Mouse (Mus musculus): ENCODE results near the gene Alk. TPM values are rescaled to one million over a fixed set of nuclear protein-coding genes. Genes with fewer than 3 reads are reported as not detected.

Alk gene
- polyA plus RNA-seq, 1 experiment from 2014 or later = 0.43 TPM

DNA sequence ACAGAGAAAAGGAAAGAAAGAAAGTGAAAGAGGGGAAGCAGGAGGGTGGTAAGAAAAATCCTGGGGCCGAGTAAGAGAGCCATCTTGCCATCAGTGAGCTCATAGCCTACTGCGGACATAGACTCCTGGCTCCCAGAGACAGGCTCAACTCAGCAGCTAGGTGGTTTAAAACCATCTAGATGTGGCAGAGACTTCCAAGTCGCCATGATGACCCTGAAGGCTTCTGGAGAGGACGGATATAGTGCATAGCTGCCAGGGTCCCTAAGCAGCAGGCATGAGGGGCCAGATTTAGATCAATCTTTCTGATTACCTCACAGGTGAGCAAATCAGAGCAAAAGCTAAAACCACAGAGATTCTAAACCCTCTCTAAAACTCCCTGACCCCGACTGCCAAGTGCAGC, 76.9 kb downstream of the Alk start:
- H3K27me3 ChIP-seq (replicated peaks) = no peaks in the 10 kb centered on the region

GRCm38 (mm10) chr17:72526356-72526755, 78.1 kb downstream of the Alk start:
- H3K27me3 ChIP-seq (replicated peaks) = no peaks in the 10 kb centered on the region
- no peaks in the 10 kb centered on the region for H3K36me3 ChIP-seq
- no peak for ATAC-seq (ENCODE audit: insufficient number of reproducible peaks, low FRiP score)
- no peak overlapping the region for H3K4me2 ChIP-seq
- no peak overlapping the region for H3K27ac ChIP-seq (ENCODE audit: poor library complexity, severe bottlenecking)
- WGBS = 69% methylated on average over 4 of the region's 4 CpGs
- H3K9me3 ChIP-seq (replicated peaks) = no peaks in the 10 kb centered on the region
- no peak overlapping the region for H3K9ac ChIP-seq
- no peaks in the 10 kb centered on the region for H3K4me1 ChIP-seq (replicated peaks)
- no peak overlapping the region for H3K4me3 ChIP-seq

More for the DNA sequence above, 76.9 kb downstream of the Alk start:
- no peak overlapping the region for H3K4me3 ChIP-seq
- WGBS = 63% methylated on average over 5 of the region's 5 CpGs
- no peak for ATAC-seq (ENCODE audit: insufficient number of reproducible peaks, low FRiP score)
- H3K4me2 ChIP-seq = no peak overlapping the region
- no peak overlapping the region for H3K9ac ChIP-seq
- no peaks in the 10 kb centered on the region for H3K36me3 ChIP-seq
- H3K4me1 ChIP-seq (replicated peaks) = no peaks in the 10 kb centered on the region
- H3K9me3 ChIP-seq (replicated peaks) = no peaks in the 10 kb centered on the region
- H3K27ac ChIP-seq (ENCODE audit: poor library complexity, severe bottlenecking) = no peak overlapping the region

DNA sequence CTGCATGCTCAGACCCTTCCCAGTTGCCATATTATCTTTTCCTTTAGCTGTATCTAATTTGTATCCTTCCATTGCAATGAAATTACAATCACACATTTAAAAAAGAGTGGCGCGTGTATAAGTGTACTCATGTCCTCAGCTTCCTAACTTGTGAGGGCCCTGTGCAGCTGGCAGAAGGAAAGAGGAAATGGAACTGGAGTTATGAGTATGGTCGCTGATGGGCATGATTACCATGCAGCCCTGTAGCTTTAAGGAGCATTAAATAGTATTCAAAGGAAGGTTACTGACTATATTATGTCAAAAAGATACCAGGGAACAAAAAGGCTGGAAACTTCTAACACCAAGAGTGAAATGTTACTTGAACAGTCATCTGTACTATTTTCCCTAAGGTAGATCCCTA, 79.6 kb downstream of the Alk start:
- Histone ChIP-seq H3K36me3 (no peaks in the 10 kb centered on the region), H3K4me2 (no peak overlapping the region), H3K9me3 (replicated peaks) (no peaks in the 10 kb centered on the region), H3K4me1 (replicated peaks) (no peaks in the 10 kb centered on the region), H3K9ac (no peak overlapping the region), H3K4me3 (no peak overlapping the region), H3K27me3 (replicated peaks) (no peaks in the 10 kb centered on the region), H3K27ac (ENCODE audit: poor library complexity, severe bottlenecking) (no peak overlapping the region)
- 79% methylated on average over 3 of the region's 3 CpGs for WGBS
- ATAC-seq (ENCODE audit: insufficient number of reproducible peaks, low FRiP score) = no peak

- WGBS = 41% methylated on average over 7 of the region's 7 CpGs
- no peak overlapping the region for H3K4me3 ChIP-seq
- no peaks in the 10 kb centered on the region for H3K9me3 ChIP-seq (replicated peaks)
- no peaks in the 10 kb centered on the region for H3K4me1 ChIP-seq (replicated peaks)
- H3K4me2 ChIP-seq = no peak overlapping the region
- ATAC-seq (ENCODE audit: insufficient number of reproducible peaks, low FRiP score) = no peak
- H3K27me3 ChIP-seq (replicated peaks) = no peaks in the 10 kb centered on the region
- no peak overlapping the region for H3K9ac ChIP-seq
- no peak overlapping the region for H3K27ac ChIP-seq (ENCODE audit: poor library complexity, severe bottlenecking)
- no peaks in the 10 kb centered on the region for H3K36me3 ChIP-seq
Observed at GRCm38 (mm10) chr17:72523006-72523405, 81.4 kb downstream of the Alk start.

DNA sequence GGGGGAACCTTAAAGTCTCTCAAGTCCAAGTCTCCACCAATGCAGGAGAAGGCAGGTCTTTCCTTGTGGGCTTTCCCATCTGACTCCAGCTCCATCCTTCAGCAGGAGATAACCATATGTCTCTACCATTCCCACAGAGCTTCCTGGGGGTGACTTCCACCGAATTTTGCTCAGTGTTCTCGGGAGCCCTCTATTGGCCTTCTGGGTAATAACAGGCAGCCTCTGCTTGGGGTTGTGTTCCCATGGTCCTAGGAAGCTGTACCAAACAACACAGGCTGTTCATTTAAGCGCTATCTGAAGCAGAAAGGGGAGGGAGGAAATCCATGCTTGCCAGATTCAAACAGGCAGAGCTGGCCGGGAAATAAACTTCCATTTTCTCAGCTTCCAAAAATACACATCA, 82.0 kb downstream of the Alk start:
- H3K36me3 ChIP-seq = no peaks in the 10 kb centered on the region
- H3K27me3 ChIP-seq (replicated peaks) = no peaks in the 10 kb centered on the region
- no peak overlapping the region for H3K4me2 ChIP-seq
- H3K9ac ChIP-seq = no peak overlapping the region
- 15% methylated on average over 4 of the region's 4 CpGs for WGBS
- H3K4me1 ChIP-seq (replicated peaks) = no peaks in the 10 kb centered on the region
- no peak overlapping the region for H3K4me3 ChIP-seq
- no peak overlapping the region for H3K27ac ChIP-seq (ENCODE audit: poor library complexity, severe bottlenecking)
- H3K9me3 ChIP-seq (replicated peaks) = no peaks in the 10 kb centered on the region
- ATAC-seq (ENCODE audit: insufficient number of reproducible peaks, low FRiP score) = no peak

DNA sequence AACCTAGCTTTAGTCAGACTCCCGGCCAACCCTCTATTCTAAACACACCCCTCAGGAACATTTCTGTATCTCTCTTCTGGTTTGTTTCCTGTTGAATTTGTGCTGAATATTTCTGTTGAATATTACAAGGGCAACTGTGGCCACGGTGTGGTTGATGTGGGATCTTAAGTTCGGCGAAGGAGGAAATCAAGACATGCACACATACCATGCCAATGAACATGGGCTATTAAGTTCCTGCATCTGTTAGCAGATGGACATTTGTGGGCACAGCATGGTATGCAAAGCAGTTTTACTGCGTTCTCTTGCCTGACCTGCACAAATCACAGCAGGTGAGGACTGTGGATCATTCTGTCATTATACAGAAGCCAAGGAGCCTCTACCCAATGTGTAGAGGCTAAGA, 83.1 kb downstream of the Alk start:
- H3K4me1 ChIP-seq (replicated peaks) = no peaks in the 10 kb centered on the region
- H3K27ac ChIP-seq (ENCODE audit: poor library complexity, severe bottlenecking) = no peak overlapping the region
- H3K4me3 ChIP-seq = no peak overlapping the region
- H3K27me3 ChIP-seq (replicated peaks) = no peaks in the 10 kb centered on the region
- no peak overlapping the region for H3K4me2 ChIP-seq
- no peak for ATAC-seq (ENCODE audit: insufficient number of reproducible peaks, low FRiP score)
- no peak overlapping the region for H3K9ac ChIP-seq
- H3K36me3 ChIP-seq = no peaks in the 10 kb centered on the region
- H3K9me3 ChIP-seq (replicated peaks) = no peaks in the 10 kb centered on the region
- 74% methylated on average over 5 of the region's 5 CpGs for WGBS

- Histone ChIP-seq H3K9ac (no peak overlapping the region), H3K27me3 (replicated peaks) (no peaks in the 10 kb centered on the region), H3K4me2 (no peak overlapping the region), H3K9me3 (replicated peaks) (no peaks in the 10 kb centered on the region), H3K4me1 (replicated peaks) (no peaks in the 10 kb centered on the region), H3K27ac (ENCODE audit: poor library complexity, severe bottlenecking) (no peak overlapping the region), H3K36me3 (no peaks in the 10 kb centered on the region), H3K4me3 (no peak overlapping the region)
- WGBS = 74% methylated on average over 6 of the region's 6 CpGs
- no peak for ATAC-seq (ENCODE audit: insufficient number of reproducible peaks, low FRiP score)
Observed at GRCm38 (mm10) chr17:72510746-72511145, 93.7 kb downstream of the Alk start.

GRCm38 (mm10) chr17:72508678-72509394, 95.6 kb downstream of the Alk start:
- no peak overlapping the region for H3K4me2 ChIP-seq
- H3K9me3 ChIP-seq (replicated peaks) = no peaks in the 10 kb centered on the region
- no peaks in the 10 kb centered on the region for H3K36me3 ChIP-seq
- H3K4me3 ChIP-seq = no peak overlapping the region
- WGBS = 83% methylated on average over 7 of the region's 7 CpGs
- H3K4me1 ChIP-seq (replicated peaks) = no peaks in the 10 kb centered on the region
- no peak overlapping the region for H3K9ac ChIP-seq
- H3K27ac ChIP-seq (ENCODE audit: poor library complexity, severe bottlenecking) = no peak overlapping the region
- ATAC-seq (ENCODE audit: insufficient number of reproducible peaks, low FRiP score) = no peak
- no peaks in the 10 kb centered on the region for H3K27me3 ChIP-seq (replicated peaks)

DNA sequence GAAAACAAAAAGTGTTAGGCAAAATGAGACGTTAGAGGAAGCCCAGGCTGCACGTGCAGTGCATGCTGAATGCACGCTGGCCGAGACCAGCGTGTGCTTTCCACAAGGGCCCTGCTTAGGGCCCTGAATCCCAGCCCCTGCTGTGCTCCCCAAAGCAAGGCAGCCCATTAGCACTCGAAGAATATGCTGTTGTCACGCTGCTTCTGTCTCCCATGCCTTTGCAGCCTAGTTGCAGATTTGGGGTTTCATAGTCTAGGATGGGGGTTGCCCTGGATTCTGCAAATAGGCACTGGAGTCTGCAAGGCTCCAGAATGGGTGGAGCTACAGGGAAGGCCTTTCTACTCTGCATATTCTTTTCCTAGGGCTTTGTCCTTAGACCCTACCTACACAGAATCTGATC, 99.2 kb downstream of the Alk start:
- Histone ChIP-seq H3K9ac (no peak overlapping the region), H3K36me3 (no peaks in the 10 kb centered on the region), H3K4me2 (no peak overlapping the region), H3K27me3 (replicated peaks) (no peaks in the 10 kb centered on the region), H3K9me3 (replicated peaks) (no peaks in the 10 kb centered on the region), H3K4me1 (replicated peaks) (no peaks in the 10 kb centered on the region), H3K27ac (ENCODE audit: poor library complexity, severe bottlenecking) (no peak overlapping the region), H3K4me3 (no peak overlapping the region)
- ATAC-seq (ENCODE audit: insufficient number of reproducible peaks, low FRiP score) = no peak
- WGBS = 54% methylated on average over 7 of the region's 7 CpGs

DNA sequence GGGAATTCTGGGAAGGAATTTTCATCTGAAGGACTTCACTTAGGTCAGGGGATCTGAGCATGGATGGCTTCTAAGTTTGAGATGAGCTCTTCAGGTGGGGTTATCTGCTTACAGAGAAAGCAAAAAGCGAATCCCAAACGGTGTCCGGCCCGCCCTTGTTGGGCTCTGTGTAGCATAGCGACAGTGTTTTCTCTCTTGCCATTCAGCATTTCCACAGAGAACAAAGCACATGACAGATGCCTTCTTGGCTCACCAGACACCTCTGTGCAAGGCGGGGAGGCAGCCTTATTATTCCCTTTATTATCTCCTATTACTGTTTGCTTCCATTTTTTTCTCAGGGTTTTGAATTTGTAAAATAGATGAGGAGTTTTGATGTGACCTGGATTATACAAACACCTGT, 99.8 kb downstream of the Alk start:
- H3K27me3 ChIP-seq (replicated peaks) = no peaks in the 10 kb centered on the region
- no peaks in the 10 kb centered on the region for H3K36me3 ChIP-seq
- ATAC-seq (ENCODE audit: insufficient number of reproducible peaks, low FRiP score) = no peak
- 76% methylated on average over 6 of the region's 6 CpGs for WGBS
- no peak overlapping the region for H3K4me3 ChIP-seq
- H3K27ac ChIP-seq (ENCODE audit: poor library complexity, severe bottlenecking) = no peak overlapping the region
- H3K9ac ChIP-seq = no peak overlapping the region
- no peak overlapping the region for H3K4me2 ChIP-seq
- H3K4me1 ChIP-seq (replicated peaks) = no peaks in the 10 kb centered on the region
- H3K9me3 ChIP-seq (replicated peaks) = no peaks in the 10 kb centered on the region

GRCm38 (mm10) chr17:72495395-72495794, 109.0 kb downstream of the Alk start:
- ATAC-seq (ENCODE audit: insufficient number of reproducible peaks, low FRiP score) = no peak
- 71% methylated on average over 5 of the region's 5 CpGs for WGBS

GRCm38 (mm10) chr17:72485623-72486022, 118.8 kb downstream of the Alk start:
- 76% methylated on average over 4 of the region's 4 CpGs for WGBS
- Histone ChIP-seq H3K27ac (ENCODE audit: poor library complexity, severe bottlenecking) (no peak overlapping the region), H3K4me3 (no peak overlapping the region), H3K36me3 (no peaks in the 10 kb centered on the region), H3K4me1 (replicated peaks) (no peaks in the 10 kb centered on the region), H3K9ac (no peak overlapping the region), H3K27me3 (replicated peaks) (no peaks in the 10 kb centered on the region), H3K9me3 (replicated peaks) (0 out of 2 replicates have a peak, but pooled peaks cover 4% of the 10 kb centered on the region), H3K4me2 (no peak overlapping the region)
- ATAC-seq (ENCODE audit: insufficient number of reproducible peaks, low FRiP score) = no peak

More at GRCm38 (mm10) chr17:72495395-72495794, 109.0 kb downstream of the Alk start:
- H3K4me2 ChIP-seq = no peak overlapping the region
- H3K27ac ChIP-seq (ENCODE audit: poor library complexity, severe bottlenecking) = no peak overlapping the region
- H3K27me3 ChIP-seq (replicated peaks) = no peaks in the 10 kb centered on the region
- no peak overlapping the region for H3K4me3 ChIP-seq
- H3K4me1 ChIP-seq (replicated peaks) = no peaks in the 10 kb centered on the region
- no peaks in the 10 kb centered on the region for H3K36me3 ChIP-seq
- no peak overlapping the region for H3K9ac ChIP-seq
- no peaks in the 10 kb centered on the region for H3K9me3 ChIP-seq (replicated peaks)
